Mouse (Mus musculus): ENCODE measurements around the gene Ppp1r1b. TPM values are rescaled to one million over a fixed set of nuclear protein-coding genes. Genes with fewer than 3 reads are reported as not detected.

Gene Ppp1r1b
- polyA plus RNA-seq, 1 experiment from 2014 or later = 0.53 TPM

GRCm38 (mm10) chr11:98319544-98319943 lies 28.7 kb upstream of the Ppp1r1b start:
- H3K4me2 ChIP-seq = no peak overlapping the region
- 23% methylated on average over 4 of the region's 4 CpGs for WGBS
- H3K9me3 ChIP-seq (ENCODE audit: low read depth, low read length) = no peaks in the 10 kb centered on the region
- no peaks in the 10 kb centered on the region for H3K36me3 ChIP-seq (ENCODE audit: insufficient read depth)
- ATAC-seq (ENCODE audit: insufficient read depth) = no peak
- H3K4me1 ChIP-seq (ENCODE audit: insufficient read depth) = no peaks in the 10 kb centered on the region
- no peak overlapping the region for H3K9ac ChIP-seq
- H3K27me3 ChIP-seq (ENCODE audit: insufficient read depth, low read length) = peaks cover 88% of the 10 kb centered on the region
- H3K4me3 ChIP-seq (ENCODE audit: low read depth, low read length) = no peak overlapping the region
- no peak for TF ChIP-seq CTCF (IDR thresholded peaks at IDR 0.05; ENCODE audit: low read depth)
- no peak for DNase-seq
- no peak overlapping the region for H3K27ac ChIP-seq (ENCODE audit: low read depth)

- WGBS = 6% methylated on average over 2 of the region's 2 CpGs
- no peak for DNase-seq
- H3K27ac ChIP-seq (ENCODE audit: low read depth) = no peak overlapping the region
- no peak for TF ChIP-seq CTCF (IDR thresholded peaks at IDR 0.05; ENCODE audit: low read depth)
- peaks cover 90% of the 10 kb centered on the region for H3K27me3 ChIP-seq (ENCODE audit: insufficient read depth, low read length)
- no peaks in the 10 kb centered on the region for H3K9me3 ChIP-seq (ENCODE audit: low read depth, low read length)
- no peak for ATAC-seq (ENCODE audit: insufficient read depth)
- H3K36me3 ChIP-seq (ENCODE audit: insufficient read depth) = no peaks in the 10 kb centered on the region
- H3K4me2 ChIP-seq = no peak overlapping the region
- no peaks in the 10 kb centered on the region for H3K4me1 ChIP-seq (ENCODE audit: insufficient read depth)
- no peak overlapping the region for H3K4me3 ChIP-seq (ENCODE audit: low read depth, low read length)
- no peak overlapping the region for H3K9ac ChIP-seq
Measured at GRCm38 (mm10) chr11:98319944-98320343, 28.3 kb upstream of the Ppp1r1b start.

GRCm38 (mm10) chr11:98320381-98320780 lies 27.8 kb upstream of the Ppp1r1b start:
- H3K27me3 ChIP-seq (ENCODE audit: insufficient read depth, low read length) = peaks cover 95% of the 10 kb centered on the region
- 10% methylated on average over 12 of the region's 12 CpGs for WGBS
- no peak overlapping the region for H3K4me2 ChIP-seq
- no peak for ATAC-seq (ENCODE audit: insufficient read depth)
- no peaks in the 10 kb centered on the region for H3K4me1 ChIP-seq (ENCODE audit: insufficient read depth)
- no peak overlapping the region for H3K9ac ChIP-seq
- DNase-seq = no peak
- H3K36me3 ChIP-seq (ENCODE audit: insufficient read depth) = no peaks in the 10 kb centered on the region
- H3K4me3 ChIP-seq (ENCODE audit: low read depth, low read length) = no peak overlapping the region
- TF ChIP-seq CTCF (IDR thresholded peaks at IDR 0.05; ENCODE audit: low read depth) = no peak
- no peaks in the 10 kb centered on the region for H3K9me3 ChIP-seq (ENCODE audit: low read depth, low read length)
- H3K27ac ChIP-seq (ENCODE audit: low read depth) = no peak overlapping the region

GRCm38 (mm10) chr11:98320806-98321676 lies 27.2 kb upstream of the Ppp1r1b start:
- Histone ChIP-seq H3K4me1 (ENCODE audit: insufficient read depth) (no peaks in the 10 kb centered on the region), H3K36me3 (ENCODE audit: insufficient read depth) (no peaks in the 10 kb centered on the region), H3K9me3 (ENCODE audit: low read depth, low read length) (no peaks in the 10 kb centered on the region), H3K27ac (ENCODE audit: low read depth) (no peak overlapping the region), H3K4me3 (ENCODE audit: low read depth, low read length) (no peak overlapping the region), H3K27me3 (ENCODE audit: insufficient read depth, low read length) (peaks cover 99% of the 10 kb centered on the region), H3K4me2 (no peak overlapping the region), H3K9ac (no peak overlapping the region)
- WGBS = 2% methylated on average over 30 of the region's 30 CpGs
- ATAC-seq (ENCODE audit: insufficient read depth) = no peak
- TF ChIP-seq CTCF (IDR thresholded peaks at IDR 0.05; ENCODE audit: low read depth) = no peak
- DNase-seq = no peak

GRCm38 (mm10) chr11:98321677-98322003 lies 26.6 kb upstream of the Ppp1r1b start:
- no peak for ATAC-seq (ENCODE audit: insufficient read depth)
- Histone ChIP-seq H3K4me2 (no peak overlapping the region), H3K4me3 (ENCODE audit: low read depth, low read length) (no peak overlapping the region), H3K9ac (no peak overlapping the region), H3K36me3 (ENCODE audit: insufficient read depth) (no peaks in the 10 kb centered on the region), H3K4me1 (ENCODE audit: insufficient read depth) (no peaks in the 10 kb centered on the region), H3K9me3 (ENCODE audit: low read depth, low read length) (no peaks in the 10 kb centered on the region), H3K27ac (ENCODE audit: low read depth) (no peak overlapping the region), H3K27me3 (ENCODE audit: insufficient read depth, low read length) (peaks cover 99% of the 10 kb centered on the region)
- TF ChIP-seq CTCF (IDR thresholded peaks at IDR 0.05; ENCODE audit: low read depth) = no peak
- no peak for DNase-seq
- WGBS = 9% methylated on average over 5 of the region's 5 CpGs

- H3K4me3 ChIP-seq (ENCODE audit: low read depth, low read length) = no peak overlapping the region
- ATAC-seq (ENCODE audit: insufficient read depth) (no peak), DNase-seq (no peak)
- WGBS = 6% methylated on average over 1 of the region's 1 CpGs
- H3K9me3 ChIP-seq (ENCODE audit: low read depth, low read length) = no peaks in the 10 kb centered on the region
- no peak overlapping the region for H3K4me2 ChIP-seq
- TF ChIP-seq CTCF (IDR thresholded peaks at IDR 0.05; ENCODE audit: low read depth) = no peak
- no peak overlapping the region for H3K27ac ChIP-seq (ENCODE audit: low read depth)
- peaks cover 99% of the 10 kb centered on the region for H3K27me3 ChIP-seq (ENCODE audit: insufficient read depth, low read length)
- H3K4me1 ChIP-seq (ENCODE audit: insufficient read depth) = no peaks in the 10 kb centered on the region
- no peaks in the 10 kb centered on the region for H3K36me3 ChIP-seq (ENCODE audit: insufficient read depth)
- no peak overlapping the region for H3K9ac ChIP-seq
Measured at GRCm38 (mm10) chr11:98322159-98322558, 26.0 kb upstream of the Ppp1r1b start.

- H3K4me1 ChIP-seq (ENCODE audit: insufficient read depth) = no peaks in the 10 kb centered on the region
- ATAC-seq (ENCODE audit: insufficient read depth) (no peak), DNase-seq (no peak)
- no peak overlapping the region for H3K9ac ChIP-seq
- no peak for TF ChIP-seq CTCF (IDR thresholded peaks at IDR 0.05; ENCODE audit: low read depth)
- no peak overlapping the region for H3K4me3 ChIP-seq (ENCODE audit: low read depth, low read length)
- no peaks in the 10 kb centered on the region for H3K36me3 ChIP-seq (ENCODE audit: insufficient read depth)
- 5% methylated on average over 10 of the region's 10 CpGs for WGBS
- H3K9me3 ChIP-seq (ENCODE audit: low read depth, low read length) = no peaks in the 10 kb centered on the region
- peaks cover 99% of the 10 kb centered on the region for H3K27me3 ChIP-seq (ENCODE audit: insufficient read depth, low read length)
- H3K4me2 ChIP-seq = no peak overlapping the region
- no peak overlapping the region for H3K27ac ChIP-seq (ENCODE audit: low read depth)
Measured at GRCm38 (mm10) chr11:98323136-98323866, 24.9 kb upstream of the Ppp1r1b start.
